Mouse (Mus musculus) retina, embryonic 14.5 days (tissue): ENCODE measurements around the gene Tyw1.
A peak's percentile ranks its signal among the peaks of the same experiment; 100 is the strongest.

Experiments
- DNase-seq: peaks from one replicate; pipeline ENCODE4 v3.0.0-alpha.2; 2015; ENCODE audit warnings: low spot score

Gene Tyw1

GRCm38 (mm10) chr5:130316321-130316720, 60.9 kb downstream of the Tyw1 start:
- DNase-seq: no peak

DNA sequence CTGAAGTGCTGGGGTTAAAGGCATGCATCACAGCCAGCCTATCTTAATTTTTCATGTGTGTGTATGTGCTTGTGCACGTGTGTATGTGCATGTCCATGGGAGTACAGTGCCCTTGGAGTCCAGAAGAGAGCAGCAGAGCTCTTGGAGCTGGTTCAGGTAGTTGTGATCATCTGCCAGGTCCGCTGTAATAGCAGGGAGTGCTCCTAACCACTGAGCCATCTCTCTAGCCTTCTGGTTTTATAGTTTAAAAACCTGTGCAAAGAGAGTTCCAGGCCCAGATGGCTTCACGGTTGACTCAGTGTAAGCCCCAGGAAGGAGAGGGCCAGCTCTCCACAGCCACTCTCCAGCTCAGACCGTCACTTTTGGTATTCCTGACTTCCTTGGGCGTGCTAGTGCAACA, 64.4 kb downstream of the Tyw1 start:
- no peak for DNase-seq

DNA sequence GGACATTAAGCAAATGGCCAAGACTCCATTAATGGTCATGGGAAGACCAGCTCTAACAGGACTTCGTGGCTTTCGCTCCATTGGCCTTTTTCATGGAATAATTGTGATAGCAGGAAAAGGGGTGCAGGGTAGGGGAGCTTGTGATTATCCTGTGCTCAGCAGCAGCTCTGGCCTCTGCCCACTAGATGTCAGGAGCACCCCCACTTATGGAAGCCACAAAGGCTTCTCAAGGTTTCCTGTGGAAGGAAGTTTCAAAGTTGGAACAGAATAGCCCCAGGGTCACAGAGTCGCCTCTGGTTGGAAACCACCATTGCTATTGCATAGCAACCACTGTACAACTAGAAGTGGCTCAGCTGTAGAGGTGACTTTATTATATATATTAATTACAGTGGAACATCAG, 65.1 kb downstream of the Tyw1 start:
- peak; percentile 24 for DNase-seq

DNA sequence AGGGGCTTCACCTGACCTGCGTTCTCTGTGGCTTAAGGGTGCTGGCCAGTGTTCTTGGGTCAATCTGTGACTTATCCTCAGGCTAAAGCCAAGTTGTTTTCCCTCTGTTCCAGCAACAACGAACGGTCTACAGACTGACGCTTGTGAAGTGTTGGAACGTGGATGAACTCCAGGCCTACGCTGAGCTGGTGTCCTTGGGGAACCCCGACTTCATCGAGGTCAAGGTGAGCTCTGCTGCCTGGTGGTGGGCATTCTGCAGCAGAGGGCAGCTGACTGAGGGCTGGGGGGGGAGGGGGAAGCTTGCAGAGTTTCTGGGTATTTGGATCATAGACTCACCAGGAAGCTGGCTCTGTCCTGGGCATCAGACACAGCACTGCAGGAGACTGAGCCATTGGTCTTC, 70.1 kb downstream of the Tyw1 start:
- no peak for DNase-seq

- no peak for DNase-seq
Measured at GRCm38 (mm10) chr5:130327615-130328263, 72.3 kb downstream of the Tyw1 start.

GRCm38 (mm10) chr5:130328366-130328765, 72.9 kb downstream of the Tyw1 start:
- no peak for DNase-seq

DNA sequence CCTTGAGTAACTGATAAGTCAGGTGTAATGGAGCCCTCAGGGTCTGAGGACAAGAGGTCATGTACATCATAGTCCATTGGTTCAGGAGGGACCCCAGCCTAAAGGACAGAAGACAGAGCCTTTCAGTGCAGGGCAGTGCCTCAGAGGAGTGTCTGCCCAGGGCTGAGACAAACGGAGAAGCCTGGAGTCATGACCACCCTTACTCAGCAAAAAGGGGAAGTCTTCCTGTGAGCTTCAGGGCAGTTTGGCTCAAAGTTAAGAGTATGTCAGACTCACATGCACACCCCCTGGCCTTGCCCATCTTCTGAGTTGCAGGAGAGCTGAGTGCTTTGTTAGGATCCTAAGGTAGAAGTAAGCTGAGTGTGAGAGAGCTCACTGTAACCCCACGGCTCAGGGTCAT, 74.5 kb downstream of the Tyw1 start:
- DNase-seq: no peak

GRCm38 (mm10) chr5:130330801-130331200, 75.4 kb downstream of the Tyw1 start:
- DNase-seq: no peak

DNA sequence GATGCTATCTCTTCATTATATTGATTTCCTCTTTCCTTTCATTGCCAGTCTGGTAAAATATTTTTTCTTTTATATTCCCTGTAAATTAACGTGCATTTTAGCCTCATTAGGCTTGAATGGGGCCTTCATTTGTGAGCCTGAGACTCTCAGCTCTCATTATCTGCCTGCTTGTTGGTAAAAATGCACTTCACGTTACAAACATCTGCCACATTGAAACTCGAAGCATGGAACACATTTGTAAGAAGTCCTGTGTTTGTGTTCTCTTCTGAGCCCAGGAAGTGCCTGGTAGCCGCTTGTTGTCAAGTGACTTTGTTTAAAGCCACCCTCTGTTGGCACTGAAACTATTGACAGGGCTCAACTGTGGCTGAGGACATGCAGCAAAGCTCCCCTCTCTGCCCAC, 75.8 kb downstream of the Tyw1 start:
- no peak for DNase-seq

- DNase-seq: no peak
Measured at GRCm38 (mm10) chr5:130333566-130333965, 78.1 kb downstream of the Tyw1 start.

- no peak for DNase-seq
Measured at GRCm38 (mm10) chr5:130333971-130334370, 78.6 kb downstream of the Tyw1 start.

DNA sequence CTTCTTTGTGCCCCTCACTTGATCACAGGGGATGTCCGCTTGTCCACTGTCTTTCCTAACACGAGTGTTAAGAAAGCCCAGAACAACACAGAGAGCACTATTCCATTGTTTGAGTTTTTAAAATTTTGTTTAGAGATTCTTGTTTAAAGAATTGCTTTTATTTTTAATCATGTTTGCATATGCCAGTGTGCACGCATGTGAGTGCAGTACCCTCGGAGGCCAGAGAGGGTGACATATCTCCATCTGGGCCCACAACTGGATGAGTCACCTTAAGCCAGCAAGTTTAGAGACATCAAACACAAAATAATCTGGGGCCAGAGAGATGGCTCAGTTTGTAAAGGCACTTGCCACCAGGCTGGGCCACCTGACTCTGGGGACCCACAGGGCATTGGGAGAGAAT, 80.0 kb downstream of the Tyw1 start:
- DNase-seq: no peak

- DNase-seq: no peak
Measured at GRCm38 (mm10) chr5:130340656-130341055, 85.2 kb downstream of the Tyw1 start.

DNA sequence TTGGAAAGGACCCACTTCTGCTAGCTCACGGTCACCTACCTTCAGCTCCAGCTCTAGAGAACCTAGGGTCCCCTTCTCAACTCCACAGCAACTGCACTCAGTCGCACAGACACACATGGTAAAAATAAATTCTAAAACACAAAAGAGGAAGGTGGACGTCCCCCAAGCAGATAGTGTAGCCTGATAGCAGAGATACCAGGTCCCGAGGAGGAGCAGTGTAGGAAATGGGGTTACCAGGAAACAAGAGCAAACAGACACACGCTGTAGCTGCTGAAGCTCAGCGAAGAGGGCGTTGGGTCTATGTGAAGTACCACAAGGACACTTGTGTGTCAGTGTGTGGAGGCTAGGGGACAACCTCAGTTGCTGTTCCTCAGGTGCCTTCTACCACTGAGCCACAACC, 89.6 kb downstream of the Tyw1 start:
- no peak for DNase-seq

- DNase-seq: no peak
Measured at GRCm38 (mm10) chr5:130345871-130346270, 90.5 kb downstream of the Tyw1 start.

DNA sequence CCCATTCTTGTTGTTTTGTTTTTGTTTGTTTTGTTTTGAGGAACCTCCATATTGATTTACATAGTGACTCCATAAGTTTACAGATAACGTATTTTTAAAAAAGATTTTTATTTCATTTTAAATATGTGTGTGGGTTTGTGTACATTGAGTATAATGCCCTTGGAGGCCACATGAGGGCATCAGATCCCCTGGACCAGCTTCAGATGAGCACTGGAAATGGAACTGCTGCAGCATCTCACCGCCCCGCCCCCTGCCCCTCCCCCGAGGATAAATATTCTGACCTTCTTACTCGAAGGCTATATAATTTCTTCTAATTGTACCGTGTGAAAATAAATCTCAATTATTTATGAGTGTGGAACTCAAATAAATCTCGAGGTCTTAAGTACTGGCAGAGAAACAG, 99.8 kb downstream of the Tyw1 start:
- DNase-seq: no peak

DNA sequence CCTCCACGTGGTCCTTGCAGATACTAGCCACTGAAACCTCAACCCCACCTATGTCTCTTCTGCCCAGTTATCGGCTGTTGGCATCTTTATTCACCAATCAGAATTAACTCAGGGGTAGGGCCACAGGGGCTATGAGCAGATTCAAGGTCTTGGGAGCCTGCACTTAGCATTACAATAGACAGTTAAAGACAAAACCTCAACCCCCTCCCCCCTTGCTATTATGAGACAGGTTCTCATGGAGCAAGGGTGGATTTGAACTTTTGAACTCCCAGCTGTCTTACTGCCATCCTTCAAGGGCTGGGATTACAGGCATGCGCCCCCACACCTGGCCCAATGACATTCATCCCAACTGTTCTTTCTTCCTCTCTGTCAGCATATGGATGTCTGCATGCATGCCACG, 107.7 kb downstream of the Tyw1 start:
- DNase-seq: no peak

DNA sequence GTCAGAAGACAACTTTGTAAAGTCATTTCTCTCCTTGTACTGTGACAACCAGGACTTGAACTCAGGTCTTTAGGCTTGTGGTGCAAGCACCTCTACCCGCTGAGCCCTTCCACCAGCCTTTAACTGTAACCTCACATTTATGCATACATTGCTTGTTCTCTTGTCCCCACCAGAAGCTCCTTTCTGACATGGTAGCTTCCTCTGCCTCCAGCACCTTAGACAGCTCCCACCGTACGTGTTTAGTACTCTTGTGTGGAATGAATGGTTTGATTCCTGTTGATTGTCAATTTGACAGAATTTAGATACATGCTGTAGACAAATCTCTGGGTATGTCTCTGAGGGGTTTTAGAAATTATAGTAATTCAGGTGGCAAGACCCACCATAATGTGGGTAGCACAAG, 108.4 kb downstream of the Tyw1 start:
- DNase-seq: peak; percentile 18

DNA sequence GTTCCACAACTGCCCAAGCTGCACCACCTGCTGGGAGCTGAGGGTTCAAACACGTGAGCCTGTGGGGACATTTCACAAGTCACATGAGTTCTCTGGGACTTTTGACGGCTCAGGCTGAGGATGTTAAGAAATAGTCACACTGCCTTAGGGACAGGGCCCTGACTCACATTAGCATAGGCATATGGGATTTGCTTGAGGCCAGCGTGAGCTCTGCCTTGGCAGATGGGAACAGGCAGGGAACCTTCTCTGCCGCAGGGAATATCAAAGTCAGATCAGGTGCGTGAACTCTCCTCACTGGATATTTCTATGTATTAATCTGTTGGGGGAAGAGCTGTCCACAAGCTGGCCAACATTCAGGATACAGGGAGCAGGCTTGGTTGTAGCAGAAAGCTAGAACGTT, 112.8 kb downstream of the Tyw1 start:
- DNase-seq: no peak

GRCm38 (mm10) chr5:130369237-130369636, 113.8 kb downstream of the Tyw1 start, which contains the start of gene Caln1:
TSS of gene Caln1 (plus strand) at chr5:130369455.
- DNase-seq: no peak

DNA sequence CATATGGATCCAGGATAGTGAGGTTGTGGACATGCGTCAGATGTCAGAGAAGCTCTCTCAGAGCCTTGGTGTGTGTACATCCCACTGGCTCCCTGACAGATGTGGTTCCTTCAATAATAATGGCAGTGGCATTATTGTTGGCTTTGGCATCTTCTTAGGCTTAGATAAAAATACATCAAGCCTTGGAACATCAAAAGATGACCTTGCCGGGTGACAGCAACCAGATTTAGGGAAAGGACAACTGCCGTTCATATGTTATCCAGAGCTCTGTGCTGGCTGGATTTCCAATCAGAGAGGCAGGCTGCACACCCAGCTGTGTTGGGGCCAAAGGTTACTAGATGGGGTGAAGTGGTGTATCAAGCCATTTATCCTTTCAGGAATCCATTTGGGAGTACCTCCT, 120.0 kb downstream of the Tyw1 start:
- DNase-seq: no peak

DNA sequence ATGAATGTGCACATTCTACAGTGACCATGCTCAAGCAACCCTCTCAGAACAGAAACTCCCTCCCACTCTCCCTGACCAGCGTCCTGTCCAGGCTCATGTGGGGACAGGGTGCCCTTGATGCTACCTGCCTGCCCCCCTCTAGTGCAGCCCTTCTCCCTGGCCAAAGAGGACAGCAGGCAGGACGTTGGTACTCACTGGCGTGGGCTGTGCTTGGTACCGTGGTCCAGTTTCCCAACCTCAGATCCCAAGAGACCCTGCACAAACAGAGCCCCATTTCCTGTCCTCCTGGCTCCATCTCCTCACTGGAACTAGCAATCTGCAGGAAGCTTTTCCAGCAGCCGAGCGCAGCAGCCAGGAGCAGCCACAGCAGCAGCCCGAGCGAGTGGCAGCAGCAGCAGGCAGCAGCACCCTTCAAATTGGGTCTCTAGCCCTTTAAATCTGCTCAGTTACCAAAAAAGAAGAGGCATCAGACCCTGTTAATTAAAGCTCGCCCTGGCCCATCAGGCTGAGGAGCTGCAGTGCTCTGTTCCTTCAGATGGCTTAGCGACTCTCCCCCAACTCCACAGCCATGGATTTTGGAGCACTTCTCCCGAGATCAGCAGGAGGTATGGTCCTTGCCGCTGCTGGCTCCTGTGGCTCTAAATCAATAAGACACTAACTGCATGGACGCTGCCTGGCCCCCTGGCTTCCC, 128.9 kb downstream of the Tyw1 start, which contains the start of gene A330070K13Rik:
Gene A330070K13Rik (minus strand): TSS at position 410 of the 691 bp plus-strand sequence.
- DNase-seq: peak; percentile 41

GRCm38 (mm10) chr5:130386418-130386817, 131.0 kb downstream of the Tyw1 start:
- DNase-seq: no peak
